Mouse (Mus musculus) natural killer cell, adult 2 months (primary cell): ENCODE measurements at regions not wholly inside any gene's neighbourhood (a gene's known extent, or its start where the extent isn't known, plus 50 kb on each side); places are given as distances from the start of the nearest gene placed in this dataset.

Source experiments
- DNase-seq, 2 experiments: peaks; one replicate each; pipeline ENCODE4 v3.0.0; 2022; ENCODE audit warnings: low spot score in 2 of 2

GRCm38 (mm10) chr17:9907077-9907476 lies 237.6 kb upstream of the Pabpc6 start:
- DNase-seq, result no peak

GRCm38 (mm10) chr17:9905501-9906462 lies 236.3 kb upstream of the Pabpc6 start:
- no peak for DNase-seq

- no peak for DNase-seq
Measured at GRCm38 (mm10) chr17:9904525-9904991, 235.0 kb upstream of the Pabpc6 start.

- no peak for DNase-seq
Measured at GRCm38 (mm10) chr17:9903313-9903712, 233.8 kb upstream of the Pabpc6 start.

GRCm38 (mm10) chr17:9896964-9897363 lies 227.4 kb upstream of the Pabpc6 start:
- no peak for DNase-seq

GRCm38 (mm10) chr17:9895686-9896082 lies 226.2 kb upstream of the Pabpc6 start:
- no peak for DNase-seq

- DNase-seq, result no peak
Measured at GRCm38 (mm10) chr17:9894828-9895685, 225.5 kb upstream of the Pabpc6 start.

- peak; percentile 5 to 10 for DNase-seq
Measured at GRCm38 (mm10) chr17:9893966-9894365, 224.4 kb upstream of the Pabpc6 start.

- no peak for DNase-seq
Measured at GRCm38 (mm10) chr17:9892776-9893175, 223.3 kb upstream of the Pabpc6 start.

GRCm38 (mm10) chr17:9892141-9892540 lies 222.6 kb upstream of the Pabpc6 start:
- DNase-seq, result no peak

GRCm38 (mm10) chr17:9888494-9888893 lies 219.0 kb upstream of the Pabpc6 start:
- DNase-seq, result no peak

- no peak for DNase-seq
Measured at GRCm38 (mm10) chr17:9885110-9885509, 215.6 kb upstream of the Pabpc6 start.

- DNase-seq, result no peak
Measured at GRCm38 (mm10) chr17:9882639-9883226, 213.2 kb upstream of the Pabpc6 start.

GRCm38 (mm10) chr17:9879556-9880206 lies 210.2 kb upstream of the Pabpc6 start:
- no peak for DNase-seq

- DNase-seq, result no peak
Measured at GRCm38 (mm10) chr17:9873695-9874094, 204.2 kb upstream of the Pabpc6 start.

- no peak for DNase-seq
Measured at GRCm38 (mm10) chr17:9870237-9870636, 200.7 kb upstream of the Pabpc6 start.

- no peak for DNase-seq
Measured at GRCm38 (mm10) chr17:9868747-9869281, 199.3 kb upstream of the Pabpc6 start.

GRCm38 (mm10) chr17:9864254-9864653 lies 194.7 kb upstream of the Pabpc6 start:
- no peak for DNase-seq

- no peak for DNase-seq
Measured at GRCm38 (mm10) chr17:9861923-9862854, 192.7 kb upstream of the Pabpc6 start.

GRCm38 (mm10) chr17:9861346-9861745 lies 191.8 kb upstream of the Pabpc6 start:
- DNase-seq, result no peak
